Comparison of ENCODE assay signal across 8 mouse cellular contexts in genomic region chr8:72491680-72492621, GRCm38 (mm10). TPM values are rescaled to one million over a fixed set of nuclear protein-coding genes. Genes with fewer than 3 reads are reported as not detected.
A peak's percentile ranks its signal among the peaks of the same experiment; 100 is the strongest.
DNase-seq lines count a peak whose midpoint lies in the region; ATAC-seq and TF ChIP-seq lines count a peak whose summit lies in the region.

Slc35e1 (minus strand) TSS chr8:72492614.

- TF ChIP-seq EP300 in MEL (IDR thresholded peaks at IDR 0.05; ENCODE audit: low read depth in 1 of 2, low read length in 2 of 2) = no peak

- peak within 1 kb of the TSS; percentile 83 to 88 for H3K4me3 ChIP-seq in MEL (ENCODE audit: control insufficient read depth in 1 of 2, insufficient read depth in 1 of 2, low read depth in 2 of 2, low read length in 2 of 2)
- peak within 1 kb of the TSS; percentile 95 for H3K4me3 ChIP-seq in intestine, postnatal 0 days (ENCODE audit: low read depth, low read length)
- peak within 1 kb of the TSS; percentile 97 for H3K4me3 ChIP-seq in limb, embryonic 15.5 days
- H3K4me3 ChIP-seq in midbrain, embryonic 16.5 days (ENCODE audit: low read depth, low read length) = peak within 1 kb of the TSS; percentile 86
- H3K4me3 ChIP-seq in stomach, embryonic 15.5 days (replicated peaks) = peak within 1 kb of the TSS; percentile 93

- under 1% methylated on average over 78 of the region's 98 CpGs for WGBS in intestine, postnatal 0 days
- 1% methylated on average over 91 of the region's 98 CpGs for WGBS in limb, embryonic 15.5 days
- WGBS in midbrain, embryonic 16.5 days = under 1% methylated on average over 88 of the region's 98 CpGs
- WGBS in stomach, embryonic 15.5 days = under 1% methylated on average over 98 of the region's 98 CpGs

- H3K4me2 ChIP-seq in intestine, postnatal 0 days (replicated peaks; ENCODE audit: low read depth) = peak within 1 kb of the TSS; percentile 90
- peak within 1 kb of the TSS; percentile 87 for H3K4me2 ChIP-seq in limb, embryonic 15.5 days
- H3K4me2 ChIP-seq in midbrain, embryonic 16.5 days (ENCODE audit: low read length) = peak within 1 kb of the TSS; percentile 96
- H3K4me2 ChIP-seq in stomach, embryonic 15.5 days = peak within 1 kb of the TSS; percentile 87

- TF ChIP-seq CTCF in MEL (IDR thresholded peaks at IDR 0.05 in 2 of 3, conservative IDR thresholded peaks at IDR 0.05 in 1 of 3; ENCODE audit: control insufficient read depth in 1 of 3, insufficient read depth in 1 of 3, low read depth in 2 of 3, low read length in 3 of 3, poor library complexity in 1 of 3, severe bottlenecking in 1 of 3) = no peak
- no peak for TF ChIP-seq CTCF in intestine, postnatal 0 days (IDR thresholded peaks at IDR 0.05; ENCODE audit: low read depth)

- H3K27me3 ChIP-seq in MEL (ENCODE audit: control insufficient read depth in 1 of 2, insufficient read depth in 2 of 2, low read length in 2 of 2) = no peaks in the 10 kb centered on the region
- H3K27me3 ChIP-seq in intestine, postnatal 0 days (replicated peaks; ENCODE audit: control insufficient read depth, insufficient read depth, low read length) = no peaks in the 10 kb centered on the region
- H3K27me3 ChIP-seq in limb, embryonic 15.5 days = no peaks in the 10 kb centered on the region
- no peaks in the 10 kb centered on the region for H3K27me3 ChIP-seq in midbrain, embryonic 16.5 days (ENCODE audit: control insufficient read depth, insufficient read depth, low read depth, low read length)
- H3K27me3 ChIP-seq in stomach, embryonic 15.5 days (replicated peaks) = no peaks in the 10 kb centered on the region

- peaks cover 0 to 12% of the 10 kb centered on the region in 2 experiments; a peak in 2 of 4 replicates for H3K4me1 ChIP-seq in MEL (ENCODE audit: control insufficient read depth in 1 of 2, insufficient read depth in 2 of 2, low read length in 2 of 2)
- H3K4me1 ChIP-seq in intestine, postnatal 0 days (replicated peaks; ENCODE audit: control insufficient read depth, insufficient read depth, low read length) = peaks cover 2% of the 10 kb centered on the region; the same call in 1 of the 2 replicates
- H3K4me1 ChIP-seq in limb, embryonic 15.5 days = peaks cover 30% of the 10 kb centered on the region
- H3K4me1 ChIP-seq in midbrain, embryonic 16.5 days (ENCODE audit: control insufficient read depth, insufficient read depth, low read length) = peaks cover 25% of the 10 kb centered on the region
- peaks cover 20% of the 10 kb centered on the region for H3K4me1 ChIP-seq in stomach, embryonic 15.5 days

- TF ChIP-seq POLR2A in MEL (IDR thresholded peaks at IDR 0.05; ENCODE audit: control insufficient read depth in 1 of 2, insufficient read depth in 1 of 2, low read depth in 1 of 2, low read length in 2 of 2, poor library complexity in 1 of 2) = peak in 1 of 2 experiments; percentile 68; a peak in 2 of 4 replicates

- H3K79me2 ChIP-seq in MEL (ENCODE audit: control insufficient read depth, insufficient read depth, low read length, poor library complexity) = peaks cover 20% of the 10 kb centered on the region

- peak; percentile 59 for DNase-seq in A20 (ENCODE audit: low read depth, low spot score)
- DNase-seq in MEL (ENCODE audit: low read depth, low spot score) = peak; percentile 66
- DNase-seq in embryo, embryonic 9.5 days (ENCODE audit: extremely low spot score) = peak; percentile 16

- peak within 1 kb of the TSS; percentile 86 for H3K9ac ChIP-seq in MEL (ENCODE audit: control insufficient read depth, low read depth, low read length, poor library complexity, severe bottlenecking)
- H3K9ac ChIP-seq in intestine, postnatal 0 days (ENCODE audit: low read depth, low read length) = peak within 1 kb of the TSS; percentile 94
- H3K9ac ChIP-seq in limb, embryonic 15.5 days = peak within 1 kb of the TSS; percentile 84
- peak within 1 kb of the TSS; percentile 79 for H3K9ac ChIP-seq in midbrain, embryonic 16.5 days (ENCODE audit: low read depth, low read length)
- peak within 1 kb of the TSS; percentile 88 for H3K9ac ChIP-seq in stomach, embryonic 15.5 days

- peak; percentile 8 for ATAC-seq in granulocyte monocyte progenitor cell, adult 5-6 weeks (replicated peaks; ENCODE audit: poor library complexity, severe bottlenecking)
- ATAC-seq in intestine, postnatal 0 days = peak; percentile 19
- ATAC-seq in limb, embryonic 15.5 days (ENCODE audit: insufficient number of reproducible peaks, low FRiP score, low TSS enrichment, low read depth) = no peak
- peak; percentile 79 for ATAC-seq in midbrain, embryonic 16.5 days
- peak; percentile 19; the same call in 1 of the 2 replicates for ATAC-seq in stomach, embryonic 15.5 days (ENCODE audit: insufficient read depth, low FRiP score, low read depth)

- no peaks in the 10 kb centered on the region for H3K9me3 ChIP-seq in MEL (replicated peaks; ENCODE audit: insufficient read depth, low read length)
- H3K9me3 ChIP-seq in intestine, postnatal 0 days (ENCODE audit: control insufficient read depth) = no peaks in the 10 kb centered on the region
- H3K9me3 ChIP-seq in limb, embryonic 15.5 days = no peaks in the 10 kb centered on the region
- H3K9me3 ChIP-seq in midbrain, embryonic 16.5 days (replicated peaks; ENCODE audit: control insufficient read depth, low read length, poor library complexity, severe bottlenecking) = no peaks in the 10 kb centered on the region
- no peaks in the 10 kb centered on the region for H3K9me3 ChIP-seq in stomach, embryonic 15.5 days

- TF ChIP-seq RAD21 in MEL (IDR thresholded peaks at IDR 0.05; ENCODE audit: low read depth, low read length) = no peak

- H3K27ac ChIP-seq in MEL (ENCODE audit: control insufficient read depth, low read depth, low read length) = peak within 1 kb of the TSS; percentile 72
- peak within 1 kb of the TSS; percentile 95 for H3K27ac ChIP-seq in intestine, postnatal 0 days (ENCODE audit: low read depth, low read length)
- peak within 1 kb of the TSS; percentile 84 for H3K27ac ChIP-seq in limb, embryonic 15.5 days
- H3K27ac ChIP-seq in midbrain, embryonic 16.5 days (ENCODE audit: low read length) = peak within 1 kb of the TSS; percentile 79
- peak within 1 kb of the TSS; percentile 86 for H3K27ac ChIP-seq in stomach, embryonic 15.5 days

- H3K36me3 ChIP-seq in MEL (ENCODE audit: control insufficient read depth in 1 of 2, insufficient read depth in 2 of 2, low read length in 2 of 2) = peaks cover 1 to 9% of the 10 kb centered on the region in 2 experiments; a peak in 3 of 4 replicates
- peaks cover 51% of the 10 kb centered on the region for H3K36me3 ChIP-seq in intestine, postnatal 0 days (ENCODE audit: control insufficient read depth, insufficient read depth)
- peaks cover 48% of the 10 kb centered on the region for H3K36me3 ChIP-seq in limb, embryonic 15.5 days
- H3K36me3 ChIP-seq in midbrain, embryonic 16.5 days (ENCODE audit: control insufficient read depth, insufficient read depth, low read length) = peaks cover 25% of the 10 kb centered on the region
- H3K36me3 ChIP-seq in stomach, embryonic 15.5 days = peaks cover 24% of the 10 kb centered on the region

TF ChIP-seq in MEL, 35 proteins besides CTCF, POLR2A, EP300 and RAD21:
- TF ChIP-seq SIN3A (IDR thresholded peaks at IDR 0.05; ENCODE audit: low read length) (no peak), TBP (IDR thresholded peaks at IDR 0.05; ENCODE audit: low read depth, low read length) (no peak), BHLHE40 (IDR thresholded peaks at IDR 0.05; ENCODE audit: borderline replicate concordance, low read depth, low read length) (no peak), NRF1 (IDR thresholded peaks at IDR 0.05; ENCODE audit: insufficient read depth, low read depth, low read length, poor library complexity, severe bottlenecking) (peak; percentile 22; the same call in 1 of the 2 replicates), USF1 (IDR thresholded peaks at IDR 0.05; ENCODE audit: low read depth, low read length) (no peak), ELF1 (IDR thresholded peaks at IDR 0.05; ENCODE audit: low read depth, low read length) (peak; percentile 50; the same call in 1 of the 2 replicates), RCOR1 (IDR thresholded peaks at IDR 0.05; ENCODE audit: low read depth, low read length) (no peak), MEF2A (IDR thresholded peaks at IDR 0.05; ENCODE audit: extremely low read depth, insufficient replicate concordance, low read depth, low read length, poor library complexity, severe bottlenecking) (0 out of 2 replicates have a peak, but pooled peaks have one; percentile 13), MAX (IDR thresholded peaks at IDR 0.05; ENCODE audit: low read length) (0 out of 2 replicates have a peak, but pooled peaks have one; percentile 6)
TF ChIP-seq in MEL: peak in this region for 4.

RNA-seq across cellular contexts. Expression of gene Slc35e1, which starts in this region (rescaled TPM):
- 24.4 and 31.7 TPM in 2 replicates for total RNA-seq in MEL (2012; rRNA removed)
- polyA plus RNA-seq in MEL (2012; ENCODE audit: insufficient read depth in 1 of 2, insufficient read length in 2 of 2, low read depth in 1 of 2, low replicate concordance in 2 of 2, missing spikeins in 1 of 2) = 10 to 100 TPM in 1 of 2 experiments, not detected in 1; 30.4 TPM
- 38.6 and 52.6 TPM in 2 replicates for total RNA-seq in granulocyte monocyte progenitor cell, adult 5-6 weeks (2014; fragmentation: Nextera tagmentation)
- total RNA-seq in granulocyte monocyte progenitor cell, adult 5-6 weeks (2017) = 31.0 and 31.1 TPM in 2 replicates
- polyA plus RNA-seq in intestine, postnatal 0 days (2015; fragmentation: Nextera tagmentation; extraction: Ambion mirVana) = 18.1 and 21.8 TPM in 2 replicates
- polyA plus RNA-seq in limb, embryonic 15.5 days (2015; fragmentation: Nextera tagmentation; extraction: Ambion mirVana) = 17.6 and 20.0 TPM in 2 replicates
- polyA plus RNA-seq in midbrain, embryonic 16.5 days (2015; fragmentation: Nextera tagmentation; extraction: Ambion mirVana) = 8.2 and 8.8 TPM in 2 replicates
- polyA plus RNA-seq in stomach, embryonic 15.5 days (2015; fragmentation: Nextera tagmentation; extraction: Ambion mirVana) = 21.1 and 24.2 TPM in 2 replicates

Comparison
In these comparisons a context has a peak if more than half of its experiments do, and no peak if none do; other contexts are left out.
1. DNase-seq: peak in every context shown above with its lines; median percentile 66 in MEL; 59 in A20; 16 in embryo, embryonic 9.5 days.